24 mouse cellular contexts compared by ENCODE assay signal in genomic region chr2:180508455-180509115, GRCm38 (mm10). TPM values are rescaled to one million over a fixed set of nuclear protein-coding genes. Genes with fewer than 3 reads are reported as not detected.
A peak's percentile ranks its signal among the peaks of the same experiment; 100 is the strongest.
DNase-seq lines count a peak whose midpoint lies in the region; ATAC-seq and TF ChIP-seq lines count a peak whose summit lies in the region.
"Had no signal": no experiment of that assay in that cellular context is flagged by ENCODE, and none has a peak within 500 bp of the region (broad histone marks: within the 10 kb centered on the region; RNA-seq: fewer than 3 reads in every experiment).

No protein-coding gene starts in this region.

- TF ChIP-seq POLR2A in brain, embryonic 14.5 days (IDR thresholded peaks at IDR 0.05; ENCODE audit: borderline replicate concordance, extremely low read depth, insufficient read depth, insufficient read length, poor library complexity, severe bottlenecking): no peak

- no peak for DNase-seq in forebrain, postnatal 0 days
- no peak for DNase-seq in forebrain, embryonic 10.5 days (ENCODE audit: extremely low spot score, low spot score)
- DNase-seq in midbrain, embryonic 10.5 days (ENCODE audit: low spot score): peak; percentile 38
- DNase-seq in midbrain, postnatal 0 days (ENCODE audit: low spot score): no peak
- peak; percentile 66 for DNase-seq in brain, embryonic 14.5 days (ENCODE audit: low read depth)
- DNase-seq in retina, postnatal 1 day: peak; percentile 81
- DNase-seq: adrenal gland, postnatal 14 days; cerebellum, adult 18-20 months; cerebellum, adult 9-11 months; cerebellum, postnatal 36 days; gastrocnemius, postnatal 10 days; heart, adult 18-20 months; heart, postnatal 10 days; heart, postnatal 4 days had no signal

- WGBS in forebrain, postnatal 0 days: 40% methylated on average over 14 of the region's 14 CpGs
- WGBS in forebrain, embryonic 10.5 days: 67% methylated on average over 14 of the region's 14 CpGs
- 49% methylated on average over 14 of the region's 14 CpGs for WGBS in midbrain, embryonic 10.5 days
- 29% methylated on average over 14 of the region's 14 CpGs for WGBS in midbrain, postnatal 0 days
- 52% methylated on average over 14 of the region's 14 CpGs for WGBS in hindbrain, embryonic 16.5 days

- no peak for TF ChIP-seq CTCF in forebrain, postnatal 0 days (IDR thresholded peaks at IDR 0.05; ENCODE audit: low read depth)
- no peak for TF ChIP-seq CTCF in midbrain, postnatal 0 days (IDR thresholded peaks at IDR 0.05)
- TF ChIP-seq CTCF in brain, embryonic 14.5 days (IDR thresholded peaks at IDR 0.05; ENCODE audit: borderline replicate concordance, extremely low read depth, insufficient read depth, insufficient read length): no peak

- H3K9ac ChIP-seq in forebrain, postnatal 0 days: no peak overlapping the region
- no peak overlapping the region for H3K9ac ChIP-seq in midbrain, postnatal 0 days (replicated peaks; ENCODE audit: low read length, poor library complexity, severe bottlenecking)
- H3K9ac ChIP-seq in hindbrain, embryonic 16.5 days (ENCODE audit: low read depth, low read length): no peak overlapping the region
- H3K9ac ChIP-seq: embryonic facial prominence, embryonic 13.5 days; forebrain, embryonic 13.5 days; hindbrain, embryonic 12.5 days had no signal

- H3K4me3 ChIP-seq in forebrain, postnatal 0 days (ENCODE audit: low read depth, low read length): no peak overlapping the region
- no peak overlapping the region for H3K4me3 ChIP-seq in forebrain, embryonic 10.5 days
- H3K4me3 ChIP-seq in midbrain, embryonic 10.5 days: 0 out of 2 replicates have a peak overlapping the region, but pooled peaks have one; percentile 9
- H3K4me3 ChIP-seq in midbrain, postnatal 0 days (ENCODE audit: low read depth, low read length): no peak overlapping the region
- no peak overlapping the region for H3K4me3 ChIP-seq in hindbrain, embryonic 16.5 days (ENCODE audit: low read length)
- H3K4me3 ChIP-seq: embryonic facial prominence, embryonic 13.5 days; forebrain, embryonic 13.5 days; heart, embryonic 10.5 days; hindbrain, embryonic 12.5 days had no signal

- no peaks in the 10 kb centered on the region for H3K9me3 ChIP-seq in forebrain, postnatal 0 days (ENCODE audit: low read length)
- H3K9me3 ChIP-seq in forebrain, embryonic 10.5 days: no peaks in the 10 kb centered on the region
- H3K9me3 ChIP-seq in midbrain, embryonic 10.5 days (replicated peaks): no peaks in the 10 kb centered on the region
- no peaks in the 10 kb centered on the region for H3K9me3 ChIP-seq in midbrain, postnatal 0 days (ENCODE audit: low read length)
- H3K9me3 ChIP-seq in hindbrain, embryonic 16.5 days (ENCODE audit: control insufficient read depth, low read length): no peaks in the 10 kb centered on the region
- H3K9me3 ChIP-seq: embryonic facial prominence, embryonic 13.5 days; forebrain, embryonic 13.5 days; heart, embryonic 10.5 days; hindbrain, embryonic 12.5 days had no signal

- H3K4me2 ChIP-seq in forebrain, postnatal 0 days (ENCODE audit: low read depth): 0 out of 2 replicates have a peak overlapping the region, but pooled peaks have one; percentile 8
- no peak overlapping the region for H3K4me2 ChIP-seq in midbrain, postnatal 0 days (ENCODE audit: low read depth, low read length, poor library complexity, severe bottlenecking)
- no peak overlapping the region for H3K4me2 ChIP-seq in hindbrain, embryonic 16.5 days (ENCODE audit: low read length)
- H3K4me2 ChIP-seq: embryonic facial prominence, embryonic 13.5 days; forebrain, embryonic 13.5 days; hindbrain, embryonic 12.5 days had no signal

- no peak for ATAC-seq in forebrain, postnatal 0 days
- ATAC-seq in midbrain, postnatal 0 days (ENCODE audit: low FRiP score): no peak
- no peak for ATAC-seq in hindbrain, embryonic 16.5 days
- ATAC-seq: activated CD4-positive, CD25-positive, alpha-beta regulatory T cell, adult 4 months; forebrain, embryonic 13.5 days; Patski had no signal

- no peaks in the 10 kb centered on the region for H3K36me3 ChIP-seq in forebrain, postnatal 0 days (ENCODE audit: insufficient read depth)
- H3K36me3 ChIP-seq in forebrain, embryonic 10.5 days (replicated peaks): no peaks in the 10 kb centered on the region
- H3K36me3 ChIP-seq in midbrain, embryonic 10.5 days: no peaks in the 10 kb centered on the region
- H3K36me3 ChIP-seq in midbrain, postnatal 0 days (ENCODE audit: insufficient read depth, low read length): no peaks in the 10 kb centered on the region
- no peaks in the 10 kb centered on the region for H3K36me3 ChIP-seq in hindbrain, embryonic 16.5 days (ENCODE audit: control insufficient read depth, insufficient read depth, low read length)
- H3K36me3 ChIP-seq: embryonic facial prominence, embryonic 13.5 days; heart, embryonic 10.5 days; hindbrain, embryonic 12.5 days had no signal

- H3K27ac ChIP-seq in forebrain, postnatal 0 days (ENCODE audit: low read depth, low read length): no peak overlapping the region
- H3K27ac ChIP-seq in forebrain, embryonic 10.5 days: no peak overlapping the region
- no peak overlapping the region for H3K27ac ChIP-seq in midbrain, embryonic 10.5 days (replicated peaks)
- H3K27ac ChIP-seq in midbrain, postnatal 0 days (ENCODE audit: low read depth, low read length): no peak overlapping the region
- no peak overlapping the region for H3K27ac ChIP-seq in hindbrain, embryonic 16.5 days (ENCODE audit: low read depth, low read length)
- H3K27ac ChIP-seq: embryonic facial prominence, embryonic 13.5 days; forebrain, embryonic 13.5 days; heart, embryonic 10.5 days; hindbrain, embryonic 12.5 days had no signal

- H3K4me1 ChIP-seq in forebrain, postnatal 0 days (ENCODE audit: insufficient read depth): peaks cover 12% of the 10 kb centered on the region; the same call in 1 of the 2 replicates
- peaks cover 60% of the 10 kb centered on the region for H3K4me1 ChIP-seq in forebrain, embryonic 10.5 days
- peaks cover 54% of the 10 kb centered on the region for H3K4me1 ChIP-seq in midbrain, embryonic 10.5 days
- H3K4me1 ChIP-seq in midbrain, postnatal 0 days (ENCODE audit: insufficient read depth, low read length): no peaks in the 10 kb centered on the region
- peaks cover 17% of the 10 kb centered on the region for H3K4me1 ChIP-seq in hindbrain, embryonic 16.5 days (ENCODE audit: control insufficient read depth, insufficient read depth, low read depth, low read length)

- no peaks in the 10 kb centered on the region for H3K27me3 ChIP-seq in forebrain, postnatal 0 days (ENCODE audit: insufficient read depth, low read length)
- H3K27me3 ChIP-seq in forebrain, embryonic 10.5 days (ENCODE audit: poor library complexity, severe bottlenecking): peaks cover 92% of the 10 kb centered on the region
- H3K27me3 ChIP-seq in midbrain, embryonic 10.5 days (ENCODE audit: low read depth, poor library complexity, severe bottlenecking): peaks cover 97% of the 10 kb centered on the region
- H3K27me3 ChIP-seq in midbrain, postnatal 0 days (ENCODE audit: insufficient read depth, low read length): 0 out of 2 replicates have a peak, but pooled peaks cover 9% of the 10 kb centered on the region
- no peaks in the 10 kb centered on the region; the same call in 1 of the 2 replicates for H3K27me3 ChIP-seq in hindbrain, embryonic 16.5 days (replicated peaks; ENCODE audit: control insufficient read depth, insufficient read depth, low read length)

RNA-seq across cellular contexts. Expression of gene Ntsr1, which starts 8.8 kb away (rescaled TPM):
- total RNA-seq in forebrain, postnatal 0 days (2014; rRNA removed): 19.8 and 35.8 TPM in 2 replicates
- 13.2 and 18.1 TPM in 2 replicates for polyA plus RNA-seq in forebrain, postnatal 0 days (2015; fragmentation: Nextera tagmentation; extraction: Ambion mirVana)
- polyA plus RNA-seq in forebrain, embryonic 10.5 days (2016; fragmentation: Nextera tagmentation; extraction: Ambion mirVana): not detected in 2 replicates
- polyA plus RNA-seq in midbrain, embryonic 10.5 days (2016; fragmentation: Nextera tagmentation; extraction: Ambion mirVana): 0.10 and 0.24 TPM in 2 replicates
- 12.6 and 15.2 TPM in 2 replicates for total RNA-seq in midbrain, postnatal 0 days (2014; rRNA removed)
- polyA plus RNA-seq in midbrain, postnatal 0 days (2015; fragmentation: Nextera tagmentation; extraction: Ambion mirVana): 4.1 and 4.7 TPM in 2 replicates
- polyA plus RNA-seq in brain, embryonic 14.5 days (2012; rRNA removed): 3.6 and 4.3 TPM in 2 replicates
- polyA plus RNA-seq in hindbrain, embryonic 16.5 days (2015; fragmentation: Nextera tagmentation; extraction: Ambion mirVana): 3.6 and 4.1 TPM in 2 replicates
- total RNA-seq: adrenal gland, adult 18-20 months; adrenal gland, postnatal 14 days; heart, adult 18-20 months; MEL had no signal
- polyA plus RNA-seq: activated CD4-positive, CD25-positive, alpha-beta regulatory T cell, adult 4 months; C2C12; Patski had no signal

RNA-seq across cellular contexts. Expression of gene Slco4a1, which starts 52.5 kb away (rescaled TPM):
- total RNA-seq in forebrain, postnatal 0 days (2014; rRNA removed): 1.8 TPM in 2 replicates
- polyA plus RNA-seq in forebrain, postnatal 0 days (2015; fragmentation: Nextera tagmentation; extraction: Ambion mirVana): 1.3 and 1.6 TPM in 2 replicates
- 4.9 and 6.9 TPM in 2 replicates for polyA plus RNA-seq in forebrain, embryonic 10.5 days (2016; fragmentation: Nextera tagmentation; extraction: Ambion mirVana)
- polyA plus RNA-seq in midbrain, embryonic 10.5 days (2016; fragmentation: Nextera tagmentation; extraction: Ambion mirVana): 5.3 and 6.7 TPM in 2 replicates
- 1.5 and 5.1 TPM in 2 replicates for total RNA-seq in midbrain, postnatal 0 days (2014; rRNA removed)
- polyA plus RNA-seq in midbrain, postnatal 0 days (2015; fragmentation: Nextera tagmentation; extraction: Ambion mirVana): 2.5 and 2.8 TPM in 2 replicates
- 2.1 and 2.7 TPM in 2 replicates for polyA plus RNA-seq in brain, embryonic 14.5 days (2012; rRNA removed)
- 2.7 and 3.0 TPM in 2 replicates for polyA plus RNA-seq in hindbrain, embryonic 16.5 days (2015; fragmentation: Nextera tagmentation; extraction: Ambion mirVana)
- total RNA-seq: MEL had no signal

Comparison
In these comparisons a context has a peak if more than half of its experiments do, and no peak if none do; other contexts are left out.
1. DNase-seq: peak in midbrain, embryonic 10.5 days (single experiment), brain, embryonic 14.5 days (single experiment) and retina, postnatal 1 day (single experiment); none in forebrain, postnatal 0 days (single experiment), forebrain, embryonic 10.5 days (single experiment) and midbrain, postnatal 0 days (single experiment).